Mouse (Mus musculus) embryonic facial prominence, embryonic 11.5 days (tissue): Measurements from ENCODE around the gene Ghrh. TPM values are rescaled to one million over a fixed set of nuclear protein-coding genes. Genes with fewer than 3 reads are reported as not detected.

ENCODE experiments used
- ATAC-seq: fragments of 200-750 bp; cut with Nextera tagmentation; replicated peaks from 2 replicates; pipeline ENCODE4 v1.8.0; 2017; ENCODE audit warnings: low read depth; ENCODE audit not compliant: insufficient number of reproducible peaks, low FRiP score, low TSS enrichment
- DNase-seq: peaks from one replicate; pipeline ENCODE4 v3.0.0-alpha.2; 2015; ENCODE audit warnings: low spot score
- H3K27ac ChIP-seq: fragments of 300-500 bp; sonication (generic); replicated peaks from 2 replicates; pipeline ENCODE4 v1.5.1; 2014; ENCODE audit warnings: mild to moderate bottlenecking, low read depth, low read length, control low read depth
- H3K27me3 ChIP-seq: fragments of 300-500 bp; sonication (generic); 2 replicates; pipeline ENCODE4 v1.6.1; 2014; ENCODE audit warnings: mild to moderate bottlenecking, low read length, moderate library complexity, mixed read lengths; ENCODE audit not compliant: control insufficient read depth, insufficient read depth
- H3K36me3 ChIP-seq: fragments of 300-500 bp; sonication (generic); replicated peaks from 2 replicates; pipeline ENCODE4 v1.6.1; 2014; ENCODE audit warnings: low read depth, mild to moderate bottlenecking, low read length, moderate library complexity, mixed read lengths; ENCODE audit not compliant: control insufficient read depth, insufficient read depth
- H3K4me1 ChIP-seq: fragments of 300-500 bp; sonication (generic); 2 replicates; pipeline ENCODE4 v1.6.1; 2014; ENCODE audit warnings: low read length, mixed read lengths; ENCODE audit not compliant: control insufficient read depth, insufficient read depth
- H3K4me2 ChIP-seq: fragments of 300-500 bp; sonication (generic); 2 replicates; pipeline ENCODE4 v1.6.1; 2014; ENCODE audit warnings: low read depth, mild to moderate bottlenecking, control low read depth, low read length, moderate library complexity
- H3K4me3 ChIP-seq: fragments of 300-500 bp; sonication (generic); 2 replicates; pipeline ENCODE4 v1.5.1; 2014; ENCODE audit warnings: low read depth, low read length, control low read depth
- H3K9ac ChIP-seq: fragments of 300-500 bp; sonication (generic); replicated peaks from 2 replicates; pipeline ENCODE4 v1.6.1; 2014; ENCODE audit warnings: mild to moderate bottlenecking, control low read depth, low read length
- H3K9me3 ChIP-seq: fragments of 300-500 bp; sonication (generic); replicated peaks from 2 replicates; pipeline ENCODE4 v1.6.1; 2016; ENCODE audit warnings: mild to moderate bottlenecking, low read length, inconsistent platforms, mixed read lengths; ENCODE audit not compliant: control insufficient read depth
- WGBS: fragments of 180-500 bp; shearing (Covaris S2); extraction: QIAGEN DNeasy Blood & Tissue Kit; methylation state at CpG from one replicate; pipeline ENCODE4 v1.1.7; 2014; 5-methylcytosine and 5-hydroxymethylcytosine counted together
- polyA plus RNA-seq: library from polyadenylated mRNA; unstranded; fragments of >200 nt; fragmentation: Nextera tagmentation; extraction: Ambion mirVana; gene quantifications from 2 replicates; pipeline ENCODE4 v1.2.1, GENCODE M21; 2014

Ghrh gene
- polyA plus RNA-seq, 1 experiment from 2014 or later = 2.2 TPM

DNA sequence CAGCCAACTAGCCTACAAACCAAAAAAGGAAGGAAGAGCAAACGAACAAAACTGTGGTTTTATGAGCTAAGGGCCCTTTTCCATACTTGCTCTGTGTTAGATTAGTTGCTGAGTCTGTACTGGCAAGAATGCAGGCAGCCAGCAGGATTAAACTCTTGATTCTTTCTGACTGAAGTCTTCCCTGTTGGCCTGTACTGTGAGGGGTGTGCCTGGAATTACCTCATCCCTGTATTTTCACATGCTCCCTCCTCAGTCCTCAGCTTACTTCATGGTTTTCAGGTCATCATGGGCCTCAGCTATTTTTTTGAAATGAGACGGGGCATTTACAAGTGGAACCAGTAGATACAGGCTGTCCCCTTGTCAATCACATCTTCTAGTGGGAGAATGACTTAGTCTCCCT is 22.1 kb downstream of the Ghrh start:
- Histone ChIP-seq H3K9me3 (no peaks in the 10 kb centered on the region), H3K27me3 (no peaks in the 10 kb centered on the region), H3K4me3 (no peak overlapping the region), H3K4me2 (no peak overlapping the region), H3K27ac (no peak overlapping the region), H3K4me1 (no peaks in the 10 kb centered on the region), H3K36me3 (peaks cover 18% of the 10 kb centered on the region), H3K9ac (no peak overlapping the region)
- ATAC-seq (no peak), DNase-seq (no peak)
- 90% methylated on average over 2 of the region's 2 CpGs for WGBS

DNA sequence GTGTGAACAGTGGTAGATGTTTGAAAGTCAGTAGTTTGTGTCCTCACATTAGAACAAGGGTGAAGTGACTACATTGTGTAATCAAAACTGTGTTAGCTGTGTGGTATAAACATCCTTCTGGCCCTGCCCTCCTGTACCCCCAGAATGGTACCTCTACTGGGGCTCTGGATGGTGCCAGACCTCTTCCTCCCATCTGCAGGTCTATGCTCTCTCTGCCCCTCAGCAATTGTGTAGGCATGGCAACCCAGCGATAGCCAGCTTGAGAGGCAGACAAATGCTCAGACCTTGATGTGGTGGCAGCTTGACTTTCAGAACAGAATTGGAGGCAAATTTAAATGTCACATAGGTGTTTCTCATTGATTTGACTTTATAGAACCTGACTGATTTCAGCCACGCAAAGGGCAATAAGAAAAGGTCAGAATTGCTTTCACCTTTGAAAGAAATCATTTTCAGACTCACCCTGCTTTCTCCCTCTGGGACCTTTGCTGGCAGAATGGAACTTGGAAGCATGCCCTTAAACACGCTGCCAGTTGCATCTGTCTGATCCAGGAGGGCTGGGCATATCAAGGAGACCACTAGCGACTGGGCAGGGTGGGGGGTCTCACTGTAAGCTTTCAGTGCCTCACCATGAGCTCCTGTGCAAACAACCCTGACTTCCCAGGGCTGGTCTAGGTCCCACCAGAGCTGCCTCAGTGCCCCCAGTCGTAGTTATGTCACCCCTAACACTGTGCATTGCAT is 25.1 kb downstream of the Ghrh start:
- DNase-seq (no peak), ATAC-seq (no peak)
- H3K9me3 ChIP-seq = no peaks in the 10 kb centered on the region
- H3K36me3 ChIP-seq = peaks cover 21% of the 10 kb centered on the region
- no peak overlapping the region for H3K27ac ChIP-seq
- H3K9ac ChIP-seq = no peak overlapping the region
- H3K4me1 ChIP-seq = no peaks in the 10 kb centered on the region
- H3K27me3 ChIP-seq = no peaks in the 10 kb centered on the region
- WGBS = 91% methylated on average over 5 of the region's 5 CpGs
- H3K4me3 ChIP-seq = no peak overlapping the region
- H3K4me2 ChIP-seq = no peak overlapping the region

DNA sequence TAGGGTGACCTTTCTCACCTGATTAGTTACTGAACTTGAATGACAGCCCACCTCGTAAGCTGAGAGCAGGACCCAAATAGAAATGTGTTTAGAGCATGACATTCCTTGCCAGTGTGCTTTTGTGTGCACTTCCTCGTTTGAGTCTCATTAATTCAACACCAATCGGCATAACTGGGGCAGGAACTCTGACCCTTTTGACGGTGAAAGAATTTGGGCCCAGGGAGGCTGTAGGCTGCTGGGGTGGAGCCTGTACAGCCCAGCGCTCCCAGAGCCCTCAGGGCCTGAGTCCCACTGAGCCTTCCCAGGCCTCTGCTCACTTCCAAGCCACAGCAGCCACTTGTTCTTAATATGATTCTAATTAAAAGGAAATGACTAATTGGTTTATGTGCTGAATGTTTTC is 26.4 kb downstream of the Ghrh start:
- H3K4me3 ChIP-seq = no peak overlapping the region
- H3K4me2 ChIP-seq = no peak overlapping the region
- H3K27ac ChIP-seq = no peak overlapping the region
- H3K27me3 ChIP-seq = no peaks in the 10 kb centered on the region
- no peaks in the 10 kb centered on the region for H3K4me1 ChIP-seq
- no peak; the same call in 1 of the 2 replicates for ATAC-seq
- H3K9ac ChIP-seq = no peak overlapping the region
- DNase-seq = no peak
- H3K36me3 ChIP-seq = peaks cover 20% of the 10 kb centered on the region
- 31% methylated on average over 5 of the region's 5 CpGs for WGBS
- no peaks in the 10 kb centered on the region for H3K9me3 ChIP-seq

DNA sequence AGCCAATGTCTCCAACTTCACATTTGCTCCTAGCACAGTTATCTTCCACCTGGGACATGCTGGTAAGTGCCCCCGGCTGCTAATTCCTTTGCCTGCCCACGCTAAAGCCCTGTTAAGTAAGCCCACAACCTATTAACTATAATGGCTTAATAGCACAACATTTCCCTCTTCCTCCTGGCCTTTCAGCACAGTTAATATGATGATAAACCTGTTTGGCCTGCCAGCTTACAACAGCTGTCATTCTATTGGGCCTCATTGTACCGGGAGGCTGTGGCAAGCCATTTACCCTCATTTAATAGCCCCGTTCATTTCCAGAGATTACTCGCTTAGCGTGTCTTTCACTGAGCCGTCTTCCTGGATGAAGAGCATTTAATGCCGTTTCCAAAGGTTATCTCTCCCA is 27.2 kb downstream of the Ghrh start:
- H3K9ac ChIP-seq = no peak overlapping the region
- peaks cover 17% of the 10 kb centered on the region for H3K36me3 ChIP-seq
- H3K9me3 ChIP-seq = no peaks in the 10 kb centered on the region
- no peak overlapping the region for H3K4me3 ChIP-seq
- ATAC-seq (no peak), DNase-seq (no peak)
- no peaks in the 10 kb centered on the region for H3K27me3 ChIP-seq
- no peak overlapping the region for H3K27ac ChIP-seq
- H3K4me2 ChIP-seq = no peak overlapping the region
- no peaks in the 10 kb centered on the region for H3K4me1 ChIP-seq
- 69% methylated on average over 8 of the region's 8 CpGs for WGBS

DNA sequence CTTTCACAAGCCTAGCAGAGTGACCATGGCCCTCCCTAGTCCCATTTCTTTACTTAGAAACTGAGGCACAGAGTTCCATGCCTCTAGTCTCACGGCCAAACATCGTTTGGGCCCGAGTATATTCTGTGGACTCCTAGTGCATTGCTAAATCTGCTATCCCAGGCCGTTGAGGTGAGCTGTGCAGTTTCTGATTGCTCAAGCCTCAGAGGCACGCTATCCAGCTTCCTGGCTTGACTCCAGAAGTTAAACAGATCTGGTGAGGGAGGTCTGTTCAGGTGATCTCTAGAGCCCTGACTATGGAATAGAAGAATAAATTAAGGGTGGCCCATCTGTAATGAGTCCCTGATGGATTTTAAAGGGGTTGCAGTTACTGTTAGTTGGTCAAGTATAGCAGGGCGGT is 30.1 kb downstream of the Ghrh start:
- DNase-seq (no peak), ATAC-seq (no peak)
- H3K4me3 ChIP-seq = no peak overlapping the region
- 93% methylated on average over 6 of the region's 6 CpGs for WGBS
- no peak overlapping the region for H3K9ac ChIP-seq
- H3K4me2 ChIP-seq = no peak overlapping the region
- no peaks in the 10 kb centered on the region for H3K9me3 ChIP-seq
- no peaks in the 10 kb centered on the region for H3K4me1 ChIP-seq
- peaks cover 9% of the 10 kb centered on the region for H3K36me3 ChIP-seq
- no peak overlapping the region for H3K27ac ChIP-seq
- H3K27me3 ChIP-seq = no peaks in the 10 kb centered on the region

DNA sequence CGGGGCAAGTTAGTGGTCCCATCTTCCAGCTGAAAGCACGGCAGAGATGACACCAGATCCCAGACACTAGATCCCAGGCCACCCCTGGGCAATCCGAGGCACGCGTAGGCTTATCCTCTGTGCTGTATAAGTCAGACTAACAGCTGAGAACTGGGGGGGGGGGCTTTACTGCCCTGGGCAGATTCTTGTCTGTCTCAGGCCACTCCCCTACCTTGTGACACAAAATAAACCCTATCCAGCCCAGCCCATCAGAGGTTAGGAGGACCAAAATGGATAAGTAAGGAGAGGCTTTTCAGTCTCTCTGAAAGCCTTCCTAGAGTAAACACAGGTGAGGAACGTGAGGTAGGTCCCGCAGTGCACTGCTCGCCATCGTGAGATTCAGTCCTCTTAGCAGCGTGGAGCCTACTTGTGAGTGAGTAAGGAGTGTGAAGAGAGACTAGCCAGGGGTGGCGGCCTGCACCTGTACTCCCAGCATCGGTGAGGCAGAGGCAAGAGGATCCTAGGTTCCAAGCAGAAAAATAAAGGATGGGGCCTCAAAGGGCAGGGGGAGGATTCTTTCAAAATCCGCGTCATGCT is 30.9 kb downstream of the Ghrh start:
- 90% methylated on average over 14 of the region's 14 CpGs for WGBS
- no peak for DNase-seq
- H3K9ac ChIP-seq = no peak overlapping the region
- H3K4me2 ChIP-seq = no peak overlapping the region
- no peaks in the 10 kb centered on the region for H3K4me1 ChIP-seq
- no peak overlapping the region for H3K4me3 ChIP-seq
- H3K9me3 ChIP-seq = no peaks in the 10 kb centered on the region
- no peak for ATAC-seq
- H3K36me3 ChIP-seq = peaks cover 6% of the 10 kb centered on the region
- no peaks in the 10 kb centered on the region for H3K27me3 ChIP-seq
- no peak overlapping the region for H3K27ac ChIP-seq

DNA sequence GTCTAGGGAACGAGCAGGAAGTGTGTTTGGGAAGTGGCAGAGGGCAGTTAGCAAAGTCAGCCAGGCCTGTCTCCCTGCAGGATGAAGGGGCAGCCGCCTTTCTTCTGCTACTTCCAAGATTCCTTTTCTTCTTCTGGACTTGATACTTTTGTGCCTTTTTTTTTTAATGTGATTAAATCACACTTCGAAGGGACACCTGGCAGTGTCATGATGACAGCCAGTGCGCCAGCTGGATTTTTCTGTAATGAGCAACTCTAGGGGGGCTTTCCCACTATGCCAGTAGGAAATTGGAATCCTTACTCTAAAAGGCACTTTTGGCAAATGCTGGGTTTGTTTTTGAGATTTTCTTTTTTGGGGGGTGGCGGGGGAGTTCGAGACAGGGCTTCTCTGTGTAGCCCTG is 31.8 kb downstream of the Ghrh start:
- ATAC-seq = no peak
- WGBS = 96% methylated on average over 6 of the region's 6 CpGs

DNA sequence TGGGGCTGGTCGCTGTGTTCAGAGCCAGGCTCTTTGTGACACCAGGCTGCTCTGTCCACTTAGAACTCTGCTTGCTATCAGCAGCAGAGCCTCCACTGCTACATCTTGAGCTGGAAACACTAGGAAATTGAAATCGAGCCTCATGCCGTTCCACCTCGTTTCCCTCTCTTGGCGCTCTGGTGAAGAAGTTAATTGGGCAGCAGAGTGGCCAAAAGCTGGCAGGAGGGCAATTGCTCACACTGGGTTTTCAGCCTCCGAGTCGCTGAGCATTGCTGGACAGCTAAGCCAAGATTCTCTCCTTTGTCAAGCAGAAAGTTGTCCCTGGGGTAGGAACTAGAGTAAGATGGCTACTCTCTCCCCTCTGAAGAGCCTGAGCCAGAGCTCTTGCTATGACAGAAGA is 33.0 kb downstream of the Ghrh start:
- H3K4me3 ChIP-seq = no peak overlapping the region
- H3K9ac ChIP-seq = no peak overlapping the region
- H3K27me3 ChIP-seq = no peaks in the 10 kb centered on the region
- DNase-seq (no peak), ATAC-seq (no peak)
- H3K9me3 ChIP-seq = no peaks in the 10 kb centered on the region
- no peak overlapping the region for H3K4me2 ChIP-seq
- H3K36me3 ChIP-seq = peaks cover 11% of the 10 kb centered on the region
- 81% methylated on average over 7 of the region's 7 CpGs for WGBS
- H3K27ac ChIP-seq = no peak overlapping the region
- no peaks in the 10 kb centered on the region for H3K4me1 ChIP-seq

More for the DNA sequence above, 31.8 kb downstream of the Ghrh start:
- Histone ChIP-seq H3K4me2 (no peak overlapping the region), H3K36me3 (peaks cover 6% of the 10 kb centered on the region), H3K27ac (no peak overlapping the region), H3K9me3 (no peaks in the 10 kb centered on the region), H3K27me3 (no peaks in the 10 kb centered on the region), H3K9ac (no peak overlapping the region), H3K4me3 (no peak overlapping the region), H3K4me1 (no peaks in the 10 kb centered on the region)
- DNase-seq = no peak
